Mouse (Mus musculus): ENCODE data around the gene Cend1. TPM values are rescaled to one million over a fixed set of nuclear protein-coding genes. Genes with fewer than 3 reads are reported as not detected.

The Cend1 gene
- polyA plus RNA-seq (2017; shearing (Covaris generic)), result not detected

GRCm38 (mm10) chr7:141429310-141429709, at the start of gene Cend1:
Gene Cend1 (minus strand): TSS chr7:141429491.
- ATAC-seq, result no peak

- no peak for ATAC-seq
Observed at GRCm38 (mm10) chr7:141478270-141478748, 49.0 kb upstream of the Cend1 start.

DNA sequence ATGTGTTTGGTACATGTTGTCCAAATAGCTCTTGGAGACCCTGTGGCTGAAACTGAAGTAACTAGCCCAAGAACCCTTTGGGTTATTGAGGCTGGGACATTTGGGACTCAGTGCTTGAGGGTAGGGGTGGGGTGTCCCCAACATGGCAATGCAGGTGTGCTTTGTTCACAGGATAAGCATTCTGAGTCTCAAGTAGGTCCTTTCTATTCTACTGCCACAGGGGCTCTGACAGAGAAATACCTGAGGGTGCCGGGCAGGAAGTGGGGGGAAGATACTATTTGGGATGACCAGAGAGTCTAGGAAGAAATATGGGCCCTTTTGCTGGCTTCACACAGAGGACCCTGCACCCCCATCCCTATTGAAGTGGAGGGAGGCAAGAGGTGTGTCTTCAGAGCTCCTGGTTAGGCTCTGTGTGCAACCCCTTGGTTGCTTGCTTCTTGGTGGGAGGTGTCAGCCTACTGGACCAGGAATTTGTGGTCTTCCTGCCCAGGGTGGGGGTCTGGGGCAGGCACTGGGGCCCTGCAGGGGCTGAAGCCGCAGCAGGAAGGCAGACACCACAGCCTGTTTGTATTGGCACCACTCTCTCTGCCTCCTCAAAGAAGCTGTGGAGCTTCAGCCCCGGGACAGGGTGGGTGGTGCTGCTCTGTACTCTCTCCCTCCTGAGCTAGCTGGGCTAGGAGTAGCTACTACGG, 48.4 kb upstream of the Cend1 start:
- no peak for ATAC-seq

- ATAC-seq, result no peak
Observed at GRCm38 (mm10) chr7:141476981-141477370, 47.7 kb upstream of the Cend1 start.

GRCm38 (mm10) chr7:141476226-141476980, 47.1 kb upstream of the Cend1 start:
- ATAC-seq, result no peak

GRCm38 (mm10) chr7:141475805-141476158, 46.5 kb upstream of the Cend1 start:
- ATAC-seq, result no peak

DNA sequence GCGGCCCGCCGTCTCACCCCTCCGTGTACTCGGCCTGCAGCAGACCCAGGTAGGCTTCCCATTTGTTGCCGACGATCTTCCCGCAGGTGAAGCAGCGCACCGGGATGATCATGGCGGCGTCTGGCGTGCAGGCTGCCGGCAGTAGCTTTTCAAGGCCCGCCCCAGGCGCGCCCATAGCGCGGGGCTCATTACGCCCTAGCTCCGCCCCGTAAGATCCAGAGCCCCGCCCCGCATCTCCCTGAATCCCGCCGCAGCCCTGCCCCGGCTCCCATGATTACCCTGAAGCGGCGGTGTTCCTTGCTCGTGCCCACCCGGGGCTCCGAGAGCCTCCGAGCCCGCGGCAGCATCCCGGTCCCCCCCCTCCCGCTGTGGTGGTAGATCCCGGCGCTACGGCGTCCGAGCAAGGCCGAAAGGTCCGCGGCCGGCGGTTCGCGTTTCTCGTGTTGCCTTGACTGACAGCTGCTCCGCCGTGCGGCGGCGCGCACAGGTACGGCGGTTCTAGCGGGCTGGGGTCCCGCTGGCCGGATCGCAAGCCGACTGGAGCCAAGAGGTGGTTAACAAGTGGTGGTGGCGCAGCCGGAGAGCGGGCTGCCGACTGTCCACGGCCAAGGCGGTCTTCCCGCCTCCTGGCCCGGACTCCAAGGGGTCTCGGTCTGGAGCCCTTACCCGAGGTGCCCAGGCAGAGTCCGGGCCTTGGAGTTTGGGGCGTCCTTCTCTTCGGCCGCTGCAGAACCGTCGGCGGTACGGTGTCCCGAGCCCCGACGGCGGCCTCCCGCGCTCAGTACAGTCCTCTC, 45.9 kb upstream of the Cend1 start, which contains the start of the genes Polr2l and Tspan4:
TSS of gene Polr2l (minus strand) at position 122 of the 794 bp plus-strand sequence.
TSS of gene Tspan4 (plus strand) at position 230 of the 794 bp plus-strand sequence.
- peak; percentile 90 for ATAC-seq

- no peak for ATAC-seq
Observed at GRCm38 (mm10) chr7:141474160-141474559, 44.9 kb upstream of the Cend1 start.

- no peak for ATAC-seq
Observed at GRCm38 (mm10) chr7:141472763-141473162, 43.5 kb upstream of the Cend1 start.

DNA sequence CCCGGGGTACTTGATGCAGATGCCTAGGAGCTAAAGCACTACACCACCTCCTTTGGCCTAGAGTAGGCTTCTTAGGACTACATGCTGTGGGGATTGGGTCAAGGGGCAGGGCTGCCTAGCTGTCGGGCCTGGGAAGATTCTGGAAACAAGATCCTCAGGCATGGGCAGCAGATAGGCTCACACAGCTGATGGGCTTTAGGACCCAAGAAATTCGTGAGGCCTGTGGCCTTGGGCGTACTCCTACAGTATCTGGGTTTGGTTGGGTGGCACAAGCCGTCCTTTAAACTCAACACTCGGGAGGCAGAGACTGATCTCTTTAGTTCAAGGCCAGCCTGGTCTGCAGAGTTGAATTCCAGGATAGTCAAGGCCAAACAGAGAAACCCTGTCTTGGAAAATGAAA, 42.9 kb upstream of the Cend1 start:
- no peak for ATAC-seq

GRCm38 (mm10) chr7:141471236-141471635, 41.9 kb upstream of the Cend1 start:
- ATAC-seq, result no peak

DNA sequence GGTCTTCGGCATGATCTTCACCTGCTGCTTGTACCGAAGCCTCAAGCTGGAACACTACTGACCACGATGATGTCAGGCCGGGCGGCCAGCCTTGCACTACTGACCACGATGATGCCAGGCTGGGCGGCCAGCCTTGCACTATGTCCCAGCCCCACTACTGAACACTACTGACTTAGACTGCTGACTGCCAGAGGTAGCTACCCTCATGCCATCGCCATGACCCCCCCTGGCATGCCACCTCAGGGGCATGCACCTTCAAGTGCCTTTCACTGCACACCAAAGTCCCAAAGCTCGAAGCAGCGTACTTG, 41.3 kb upstream of the Cend1 start:
- no peak for ATAC-seq

DNA sequence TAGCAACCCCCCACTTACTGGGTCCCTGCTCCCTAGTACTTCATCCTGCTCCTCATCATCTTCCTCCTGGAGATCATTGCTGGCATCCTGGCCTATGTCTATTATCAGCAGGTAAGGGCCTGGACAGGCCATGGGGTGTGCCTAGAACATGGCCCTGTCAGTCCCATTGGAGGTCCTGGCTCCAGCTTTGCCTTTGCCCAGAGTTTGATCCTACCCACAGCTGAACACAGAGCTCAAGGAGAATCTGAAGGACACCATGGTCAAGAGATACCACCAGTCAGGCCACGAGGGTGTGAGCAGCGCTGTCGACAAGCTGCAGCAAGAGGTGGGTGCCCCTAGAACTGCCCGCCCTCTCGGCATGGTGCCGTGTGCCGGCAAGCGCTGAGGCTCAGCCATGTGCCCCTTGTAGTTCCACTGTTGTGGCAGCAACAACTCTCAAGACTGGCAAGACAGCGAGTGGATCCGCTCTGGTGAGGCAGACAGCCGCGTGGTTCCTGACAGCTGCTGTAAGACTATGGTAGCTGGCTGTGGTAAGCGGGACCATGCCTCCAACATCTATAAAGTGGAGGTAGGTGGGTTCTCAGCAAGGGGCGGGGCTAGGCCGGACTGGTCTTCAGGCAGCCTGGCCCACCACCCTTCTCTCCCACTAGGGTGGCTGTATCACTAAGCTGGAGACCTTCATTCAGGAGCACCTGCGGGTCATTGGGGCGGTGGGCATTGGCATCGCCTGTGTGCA, 40.8 kb upstream of the Cend1 start:
- ATAC-seq, result no peak

DNA sequence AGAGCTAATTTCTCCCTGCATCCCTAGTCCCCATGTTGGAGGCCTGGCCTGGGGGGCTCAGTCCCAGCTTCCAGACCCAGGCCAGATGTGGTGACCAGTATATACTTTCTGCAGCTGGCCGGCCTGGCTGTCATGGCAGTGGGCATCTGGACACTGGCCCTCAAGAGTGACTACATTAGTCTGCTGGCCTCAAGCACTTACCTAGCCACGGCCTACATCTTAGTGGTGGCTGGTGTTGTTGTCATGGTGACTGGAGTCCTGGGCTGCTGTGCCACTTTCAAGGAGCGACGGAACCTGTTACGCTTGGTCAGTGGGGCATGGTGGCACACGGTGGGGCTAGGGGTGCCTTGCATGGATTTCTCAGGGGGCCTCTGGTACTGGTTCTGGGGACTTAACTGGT, 40.1 kb upstream of the Cend1 start:
- ATAC-seq, result no peak

DNA sequence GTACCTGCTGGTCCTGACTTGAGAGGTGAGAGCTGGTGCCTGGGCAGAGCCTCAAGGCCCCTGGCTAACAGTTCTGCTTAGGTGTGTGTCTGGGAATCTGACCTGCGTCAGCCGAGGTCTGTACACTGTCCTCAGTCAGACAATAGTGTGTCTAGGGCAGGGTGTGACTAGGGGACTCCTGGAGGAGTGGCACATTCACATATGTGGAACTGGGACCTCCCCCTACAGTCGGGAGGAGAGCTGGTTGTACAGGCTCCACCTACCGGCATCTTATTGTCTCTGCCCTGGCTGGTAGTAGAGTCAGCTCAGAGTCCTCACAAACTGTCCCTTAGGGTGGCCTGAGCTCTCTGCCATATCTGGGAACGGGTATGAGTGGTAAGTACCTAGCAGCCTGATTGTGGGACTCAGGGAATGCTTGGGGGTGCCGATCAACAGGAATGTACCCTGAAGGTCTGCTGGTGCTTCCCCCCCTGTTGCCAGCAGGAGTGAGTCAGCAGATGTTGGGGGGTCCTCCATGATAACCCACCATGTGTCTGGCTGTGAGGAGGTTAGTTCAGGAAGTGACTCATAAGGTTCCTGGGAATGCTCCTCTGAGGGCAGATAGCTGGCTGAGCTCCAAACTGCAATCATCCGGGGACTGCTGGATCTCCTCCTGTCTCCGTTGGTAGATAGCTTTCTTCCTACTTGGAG, 39.4 kb upstream of the Cend1 start:
- peak; percentile 60 for ATAC-seq

GRCm38 (mm10) chr7:141468164-141468521, 38.9 kb upstream of the Cend1 start:
- no peak for ATAC-seq

GRCm38 (mm10) chr7:141467230-141468030, 38.1 kb upstream of the Cend1 start, which contains the start of gene Cd151:
Gene Cd151 (plus strand): TSS chr7:141467392.
- peak; percentile 58 for ATAC-seq

DNA sequence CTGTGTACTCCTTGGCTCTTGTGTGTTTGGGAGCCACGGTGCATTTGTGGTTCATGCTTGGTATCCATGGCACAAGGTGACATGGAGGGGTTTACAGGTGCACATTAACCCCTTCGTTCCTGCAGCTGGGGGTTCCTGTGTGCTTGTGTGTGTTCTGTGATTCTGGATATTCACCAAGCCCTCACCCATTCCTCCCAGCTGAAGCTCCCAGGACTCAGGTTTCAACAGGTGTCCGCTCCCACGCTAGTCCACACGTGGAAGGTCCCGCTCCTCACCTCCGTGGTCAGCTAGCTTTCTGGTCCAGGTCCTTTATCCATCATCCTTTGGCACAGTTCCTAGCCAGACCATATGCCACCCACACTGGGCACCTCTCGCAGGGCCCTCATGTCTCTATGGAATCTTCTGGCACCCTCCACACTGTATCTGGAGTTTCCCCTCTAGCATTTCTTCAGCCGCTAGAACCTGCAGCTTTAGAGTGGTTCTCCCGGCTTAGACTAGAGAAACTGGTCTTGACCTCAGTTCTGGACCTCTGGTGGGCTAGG, 37.4 kb upstream of the Cend1 start:
- ATAC-seq, result no peak

DNA sequence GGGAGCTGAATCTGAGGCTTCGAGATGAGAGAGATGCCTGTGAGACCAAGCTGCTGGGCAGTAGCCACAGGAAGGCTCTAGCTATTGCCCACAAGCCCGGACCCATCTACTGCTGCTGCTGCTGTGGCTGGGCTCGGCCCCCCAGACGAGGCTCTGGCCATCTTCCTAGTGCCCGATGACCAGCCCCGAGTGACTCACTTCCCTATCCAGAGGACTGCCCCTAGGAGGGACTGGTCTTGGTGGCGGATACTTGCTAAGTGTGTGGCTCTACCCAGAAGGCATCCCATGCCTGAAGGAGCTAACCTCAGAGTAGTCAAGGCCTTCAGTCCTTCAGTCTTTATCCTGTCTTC, 36.7 kb upstream of the Cend1 start:
- no peak for ATAC-seq

- no peak for ATAC-seq
Observed at GRCm38 (mm10) chr7:141465388-141466044, 36.2 kb upstream of the Cend1 start.

All from activated CD4-positive, CD25-positive, alpha-beta regulatory T cell, adult 4 months (primary cell).